Mouse (Mus musculus) CH12.LX (cell line): Measurements from ENCODE around the gene 1700025C18Rik. TPM values are rescaled to one million over a fixed set of nuclear protein-coding genes. Genes with fewer than 3 reads are reported as not detected.

Experiments
- DNase-seq: peaks from one replicate; pipeline ENCODE4 v3.0.0-alpha.2; 2013; ENCODE audit errors: extremely low read depth
- H3K27ac ChIP-seq: 2 replicates; pipeline ENCODE4 v1.5.1; 2012; ENCODE audit warnings: low read depth, mild to moderate bottlenecking, control low read depth, moderate library complexity; ENCODE audit not compliant: insufficient read depth
- H3K27me3 ChIP-seq: replicated peaks from 2 replicates; pipeline ENCODE3; 2012; ENCODE audit warnings: inconsistent platforms
- H3K36me3 ChIP-seq, 2 experiments: replicated peaks in 1 of 2; 2 replicates each; pipeline versions ENCODE3 to v1.6.1; 2012; ENCODE audit warnings: inconsistent platforms in 1 of 2, low read length in 1 of 2, mild to moderate bottlenecking in 1 of 2, mixed read lengths in 1 of 2, moderate library complexity in 1 of 2; ENCODE audit not compliant: control insufficient read depth in 1 of 2, insufficient read depth in 1 of 2
- H3K4me1 ChIP-seq, 2 experiments: 2 replicates each; pipeline ENCODE4 v1.6.1; 2012; ENCODE audit warnings: inconsistent platforms in 1 of 2, moderate library complexity in 1 of 2; ENCODE audit not compliant: insufficient read depth in 2 of 2, control insufficient read depth in 1 of 2
- H3K4me2 ChIP-seq: 2 replicates; pipeline ENCODE4 v1.6.1; 2012; ENCODE audit warnings: low read depth, mild to moderate bottlenecking, control low read depth; ENCODE audit not compliant: poor library complexity, insufficient read depth, severe bottlenecking
- H3K4me3 ChIP-seq, 3 experiments: fragments of 150-350 bp in 1 of 3; sonication (generic) in 1 of 3; replicated peaks in 1 of 3; 2 replicates each; pipeline versions ENCODE3 to v1.5.1; 2011 to 2012; ENCODE audit warnings: low read depth in 2 of 3, low read length in 2 of 3, mild to moderate bottlenecking in 2 of 3, moderate library complexity in 2 of 3, control low read depth in 1 of 3, improper control_type of control experiment in 1 of 3, inconsistent platforms in 1 of 3, mixed read lengths in 1 of 3; ENCODE audit not compliant: poor library complexity in 1 of 3
- H3K79me2 ChIP-seq: replicated peaks from 2 replicates; pipeline ENCODE4 v1.6.1; 2012; ENCODE audit warnings: mild to moderate bottlenecking, moderate library complexity; ENCODE audit not compliant: control insufficient read depth, poor library complexity, insufficient read depth, severe bottlenecking; ENCODE audit errors: extremely low read depth
- H3K9ac ChIP-seq: 2 replicates; pipeline ENCODE4 v1.6.1; 2012; ENCODE audit warnings: low read depth, mild to moderate bottlenecking, control low read depth, moderate library complexity; ENCODE audit not compliant: insufficient read depth
- H3K9me3 ChIP-seq: replicated peaks from 2 replicates; pipeline ENCODE3; 2012; ENCODE audit warnings: low read length, inconsistent platforms, mixed read lengths
- CTCF ChIP-seq, 2 experiments: IDR thresholded peaks in 1 of 2; conservative IDR thresholded peaks in 1 of 2; 2 replicates each; pipeline ENCODE4 v1.5.1; 2011 to 2012; ENCODE audit warnings: low read depth in 2 of 2, low read length in 2 of 2, improper control_type of control experiment in 1 of 2, inconsistent platforms in 1 of 2, mild to moderate bottlenecking in 1 of 2, moderate library complexity in 1 of 2
- E2F4 ChIP-seq: IDR thresholded peaks from 2 replicates; pipeline ENCODE4 v1.6.1; 2011; ENCODE audit warnings: low read depth, low read length, improper control_type of control experiment; ENCODE audit not compliant: insufficient replicate concordance
- ETS1 ChIP-seq: conservative IDR thresholded peaks from 2 replicates; pipeline ENCODE4 v1.6.1; 2012; ENCODE audit warnings: low read depth, mild to moderate bottlenecking, inconsistent platforms, low read length, improper control_type of control experiment, moderate library complexity
- MAFK ChIP-seq: IDR thresholded peaks from 2 replicates; pipeline ENCODE4 v1.6.1; 2011; ENCODE audit warnings: low read length, improper control_type of control experiment; ENCODE audit not compliant: insufficient replicate concordance
- MAZ ChIP-seq: IDR thresholded peaks from 2 replicates; pipeline ENCODE4 v1.6.1; 2012; ENCODE audit warnings: low read depth, mild to moderate bottlenecking, inconsistent platforms, low read length, improper control_type of control experiment, moderate library complexity
- MEF2A ChIP-seq: IDR thresholded peaks from 2 replicates; pipeline ENCODE4 v1.6.1; 2014; ENCODE audit warnings: low read depth, mild to moderate bottlenecking, inconsistent platforms, low read length, improper control_type of control experiment, borderline replicate concordance
- NELFE ChIP-seq: IDR thresholded peaks from 2 replicates; pipeline ENCODE4 v1.6.1; 2011; ENCODE audit warnings: low read depth, low read length, improper control_type of control experiment
- NRF1 ChIP-seq: IDR thresholded peaks from 2 replicates; pipeline ENCODE4 v1.6.1; 2014; ENCODE audit warnings: low read depth, mild to moderate bottlenecking, inconsistent platforms, low read length, improper control_type of control experiment, moderate library complexity
- PAX5 ChIP-seq: IDR thresholded peaks from 2 replicates; pipeline ENCODE4 v1.6.1; 2012; ENCODE audit warnings: low read length, inconsistent platforms, mixed read lengths
- RAD21 ChIP-seq: IDR thresholded peaks from 2 replicates; pipeline ENCODE4 v1.6.1; 2011; ENCODE audit warnings: low read depth, mild to moderate bottlenecking, low read length, improper control_type of control experiment, moderate library complexity
- SIN3A ChIP-seq: IDR thresholded peaks from 2 replicates; pipeline ENCODE4 v1.6.1; 2012; ENCODE audit warnings: low read length, improper control_type of control experiment, inconsistent platforms
- SMC3 ChIP-seq: IDR thresholded peaks from 2 replicates; pipeline ENCODE4 v1.6.1; 2011; ENCODE audit warnings: low read depth, low read length, improper control_type of control experiment
- USF1 ChIP-seq: IDR thresholded peaks from 2 replicates; pipeline ENCODE4 v1.6.1; 2014; ENCODE audit warnings: low read depth, mild to moderate bottlenecking, inconsistent platforms, low read length, improper control_type of control experiment
- ZC3H11A ChIP-seq: IDR thresholded peaks from 2 replicates; pipeline ENCODE4 v1.6.1; 2012; ENCODE audit warnings: low read depth, mild to moderate bottlenecking, inconsistent platforms, low read length, improper control_type of control experiment
- dilution Hi-C: fragments of 300-500 bp; cut with MboI; formaldehyde crosslinking; loops from 2 replicates; pipeline ENCODE4 v1.14.3; 2020; ENCODE audit warnings: low sequenced_read_pairs; ENCODE audit not compliant: extremely low pct_unique_long_range_greater_than_20kb, extremely low pct_ligation_motif_present
- in situ Hi-C: fragments of 300-500 bp; cut with MboI; formaldehyde crosslinking; loops from 3 replicates; pipeline ENCODE4 v1.14.3; 2019; ENCODE audit warnings: low sequenced_read_pairs, low pct_ligation_motif_present, low pct_unique_long_range_greater_than_20kb, mixed read lengths
- polyA plus RNA-seq: library from polyadenylated mRNA; unstranded; fragments of >175 nt; gene quantifications from 2 replicates; pipeline ENCODE4 v1.2.1, GENCODE M21; 2012; ENCODE audit warnings: low read depth; ENCODE audit not compliant: insufficient read length
- total RNA-seq, 2 experiments: library from RNA; depleted of rRNA; stranded (reverse); fragments of 300-350 nt in 1 of 2; fragments of >200 nt in 1 of 2; gene quantifications; 2 replicates each; pipeline ENCODE4 v1.2.3; 2012 to 2014

Gene 1700025C18Rik
- total and polyA plus RNA-seq, 3 experiments, result not detected

DNA sequence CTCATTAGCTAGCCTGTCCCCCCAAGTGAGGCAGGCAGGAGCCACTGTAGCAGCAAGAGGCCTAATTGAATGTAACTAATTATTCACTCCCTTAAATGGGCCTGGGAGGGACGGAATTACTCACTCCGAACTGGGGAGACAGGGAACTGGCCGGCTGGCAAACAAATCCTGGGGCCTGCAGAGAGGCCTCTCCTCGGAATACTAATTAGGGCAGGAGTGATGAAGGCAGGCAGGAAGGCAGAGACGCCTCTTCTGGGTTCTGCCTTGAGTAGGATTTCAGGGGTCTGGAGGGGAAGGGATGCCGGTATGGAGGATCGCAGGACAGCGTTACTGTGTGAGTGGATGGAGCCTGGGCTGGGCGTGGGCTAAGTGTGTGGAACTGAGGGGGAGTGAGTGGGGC is 13.5 kb downstream of the 1700025C18Rik start:
- no peak overlapping the region for H3K4me3 ChIP-seq
- no peaks in the 10 kb centered on the region for H3K9me3 ChIP-seq
- H3K27me3 ChIP-seq, result peaks cover 47% of the 10 kb centered on the region
- dilution Hi-C loops (no loop called here), in situ Hi-C loops (loop anchor here (5.0 to 10.0 kb wide), 3 partner anchors 195 to 285 kb away; no protein-coding TSS in a partner anchor)
- no peak overlapping the region for H3K27ac ChIP-seq
- no peak overlapping the region for H3K9ac ChIP-seq
- no peak for DNase-seq
- peaks cover 0 to 1% of the 10 kb centered on the region in 2 experiments for H3K36me3 ChIP-seq
- no peak for TF ChIP-seq NRF1
- no peak for TF ChIP-seq MEF2A
- TF ChIP-seq CTCF (conservative IDR thresholded peaks at IDR 0.05 in 1 of 2, IDR thresholded peaks at IDR 0.05 in 1 of 2; ENCODE audit: low read depth in 2 of 2, low read length in 2 of 2), result no peak
- peaks cover 4 to 24% of the 10 kb centered on the region in 2 experiments; a peak in 3 of 4 replicates for H3K4me1 ChIP-seq
- H3K79me2 ChIP-seq, result no peaks in the 10 kb centered on the region
- H3K4me2 ChIP-seq, result no peak overlapping the region

DNA sequence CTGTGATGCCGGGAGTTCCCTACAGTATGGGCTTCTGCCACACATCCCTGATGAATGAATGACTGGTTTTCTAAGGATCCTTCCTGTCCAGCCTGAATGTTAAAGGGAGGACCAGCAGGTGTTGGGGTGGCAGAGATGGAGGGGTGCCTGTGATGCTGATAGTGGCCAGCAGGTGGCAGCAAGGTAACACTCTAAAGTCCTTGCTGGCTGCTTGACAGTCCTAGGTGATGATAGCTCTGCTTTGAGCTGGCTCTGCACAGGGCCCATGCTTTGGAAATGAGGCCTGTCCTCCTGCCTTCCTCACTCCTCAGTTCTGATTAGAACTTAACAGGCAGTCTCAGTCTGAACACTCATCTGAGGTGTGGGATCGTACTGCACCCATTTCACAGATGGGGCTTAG is 15.6 kb downstream of the 1700025C18Rik start:
- no peaks in the 10 kb centered on the region for H3K9me3 ChIP-seq
- H3K4me2 ChIP-seq, result no peak overlapping the region
- DNase-seq, result peak; percentile 72
- in situ Hi-C loops (loop anchor here (5.0 to 10.0 kb wide), 3 partner anchors 197 to 287 kb away; no protein-coding TSS in a partner anchor), dilution Hi-C loops (no loop called here)
- H3K36me3 ChIP-seq, result peaks cover 13 to 20% of the 10 kb centered on the region in 2 experiments
- H3K79me2 ChIP-seq, result no peaks in the 10 kb centered on the region
- no peak overlapping the region for H3K9ac ChIP-seq
- TF ChIP-seq ETS1 (no peak), MAZ (0 out of 2 replicates have a peak, but pooled peaks have one; percentile 32), SMC3 (peak; percentile 96), ZC3H11A (peak; percentile 74), SIN3A (no peak), NELFE (peak; percentile 35; the same call in 1 of the 2 replicates), RAD21 (peak; percentile 96), CTCF (conservative IDR thresholded peaks at IDR 0.05 in 1 of 2, IDR thresholded peaks at IDR 0.05 in 1 of 2; ENCODE audit: low read depth in 2 of 2, low read length in 2 of 2) (peak; percentile 94 to 96)
- H3K27ac ChIP-seq, result no peak overlapping the region
- H3K4me3 ChIP-seq, result no peak overlapping the region
- peaks cover 31% of the 10 kb centered on the region for H3K27me3 ChIP-seq
- H3K4me1 ChIP-seq, result peaks cover 4 to 24% of the 10 kb centered on the region in 2 experiments; a peak in 3 of 4 replicates

DNA sequence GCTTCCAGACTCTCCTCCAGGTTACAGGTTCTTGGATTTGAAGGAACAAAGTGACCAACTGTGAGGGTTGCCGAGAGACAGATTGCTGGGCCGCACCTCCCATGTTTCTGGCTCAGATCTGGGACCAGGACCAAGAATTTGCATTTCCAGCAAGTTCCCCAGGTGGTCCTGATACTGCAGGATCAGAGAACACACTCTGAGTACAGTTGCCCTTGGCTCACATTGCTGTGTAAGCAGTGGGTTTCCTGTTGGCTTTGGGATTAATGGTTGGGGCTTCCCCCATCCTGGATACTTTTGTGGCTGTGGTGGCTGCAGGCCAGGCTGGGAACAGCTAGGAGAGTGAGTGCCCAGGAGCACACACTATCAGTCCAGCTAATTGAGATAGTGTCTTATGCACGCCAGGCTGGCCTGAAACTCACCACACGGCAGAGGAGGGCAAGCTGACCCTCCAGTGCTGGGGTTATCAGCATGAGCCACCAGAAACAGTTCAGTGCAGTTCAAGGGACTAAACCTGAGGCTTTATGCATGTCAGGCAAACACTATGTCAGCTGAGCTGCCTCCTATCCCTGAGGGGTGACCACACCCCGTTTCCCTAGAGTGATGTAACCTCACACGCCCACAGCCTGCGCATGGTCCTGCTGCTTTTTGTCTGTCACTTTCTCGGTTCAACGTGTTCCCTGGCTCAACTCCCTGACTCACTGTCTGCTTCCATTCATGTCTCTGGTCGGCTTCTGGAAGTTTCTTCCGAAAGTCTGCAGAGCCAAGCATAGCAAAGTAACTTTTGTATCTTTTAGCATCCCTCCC is 16.3 kb downstream of the 1700025C18Rik start:
- Histone ChIP-seq H3K4me2 (no peak overlapping the region), H3K9me3 (no peaks in the 10 kb centered on the region), H3K27ac (no peak overlapping the region), H3K79me2 (no peaks in the 10 kb centered on the region), H3K9ac (no peak overlapping the region), H3K4me3 (no peak overlapping the region), H3K27me3 (peaks cover 28% of the 10 kb centered on the region), H3K36me3 (peaks cover 20 to 26% of the 10 kb centered on the region in 2 experiments), H3K4me1 (peaks cover 4 to 29% of the 10 kb centered on the region in 2 experiments; a peak in 3 of 4 replicates)
- dilution Hi-C loops, result no loop called here
- no peak for DNase-seq
- in situ Hi-C loops, result loop anchor here (10.0 kb wide), 1 partner anchor 261 kb away; no protein-coding TSS in a partner anchor
- TF ChIP-seq ZC3H11A, result no peak
- no peak for TF ChIP-seq MEF2A
- TF ChIP-seq USF1, result no peak
- TF ChIP-seq MAZ, result no peak
- TF ChIP-seq MAFK, result no peak
- TF ChIP-seq E2F4, result no peak
- no peak for TF ChIP-seq PAX5
